Mouse (Mus musculus) liver, postnatal 0 days (tissue): ENCODE measurements around the gene Zfp326. TPM values are rescaled to one million over a fixed set of nuclear protein-coding genes. Genes with fewer than 3 reads are reported as not detected.

Experiments used
- ATAC-seq: fragments of 200-750 bp; cut with Nextera tagmentation; 2 replicates; pipeline ENCODE4 v1.8.0; 2017; ENCODE audit warnings: mild to moderate bottlenecking, moderate library complexity
- DNase-seq: peaks from one replicate; pipeline ENCODE4 v3.0.0-alpha.2; 2016
- H3K27ac ChIP-seq: fragments of 300-500 bp; sonication (generic); 2 replicates; pipeline ENCODE4 v1.5.1; 2014; ENCODE audit warnings: antibody characterized with exemption, moderate library complexity, mild to moderate bottlenecking, low read depth
- H3K27me3 ChIP-seq: fragments of 300-500 bp; sonication (generic); 2 replicates; pipeline ENCODE4 v1.6.1; 2014; ENCODE audit warnings: low read length, control low read depth, mixed read lengths; ENCODE audit not compliant: insufficient read depth
- H3K36me3 ChIP-seq: fragments of 300-500 bp; sonication (generic); replicated peaks from 2 replicates; pipeline ENCODE4 v1.6.1; 2014; ENCODE audit warnings: mild to moderate bottlenecking, control low read depth, low read length, moderate library complexity, mixed read lengths; ENCODE audit not compliant: insufficient read depth
- H3K4me1 ChIP-seq: fragments of 300-500 bp; sonication (generic); 2 replicates; pipeline ENCODE4 v1.6.1; 2014; ENCODE audit warnings: antibody characterized with exemption, mild to moderate bottlenecking, control low read depth; ENCODE audit not compliant: insufficient read depth
- H3K4me2 ChIP-seq: fragments of 300-500 bp; sonication (generic); 2 replicates; pipeline ENCODE4 v1.6.1; 2014; ENCODE audit warnings: low read depth, mild to moderate bottlenecking, low read length, moderate library complexity, mixed read lengths
- H3K4me3 ChIP-seq: fragments of 300-500 bp; sonication (generic); 2 replicates; pipeline ENCODE4 v1.5.1; 2014; ENCODE audit warnings: low read depth, low read length
- H3K9ac ChIP-seq: fragments of 300-500 bp; sonication (generic); replicated peaks from 2 replicates; pipeline ENCODE4 v1.6.1; 2014; ENCODE audit warnings: mild to moderate bottlenecking, moderate library complexity
- H3K9me3 ChIP-seq: fragments of 300-500 bp; sonication (generic); 2 replicates; pipeline ENCODE4 v1.6.1; 2016; ENCODE audit warnings: mild to moderate bottlenecking, control low read depth, low read length, mixed read lengths
- CTCF ChIP-seq: sonication (generic); IDR thresholded peaks from 2 replicates; pipeline ENCODE4 v1.5.1; 2016; ENCODE audit warnings: antibody characterized with exemption, low read depth
- EP300 ChIP-seq: IDR thresholded peaks from 2 replicates; pipeline ENCODE4 v1.6.1; 2016; ENCODE audit warnings: antibody characterized with exemption, low read depth, mild to moderate bottlenecking
- WGBS: fragments of 180-500 bp; shearing (Covaris S2); extraction: QIAGEN DNeasy Blood & Tissue Kit; methylation state at CpG from one replicate; pipeline ENCODE4 v1.1.7; 2014; ENCODE audit not compliant: insufficient replicate concordance; 5-methylcytosine and 5-hydroxymethylcytosine counted together
- polyA plus RNA-seq: library from polyadenylated mRNA; unstranded; fragments of >200 nt; fragmentation: Nextera tagmentation; extraction: Ambion mirVana; gene quantifications from 2 replicates; pipeline ENCODE4 v1.2.1, GENCODE M21; 2015

The Zfp326 gene
- polyA plus RNA-seq, 1 experiment from 2014 or later = 8.9 TPM

DNA sequence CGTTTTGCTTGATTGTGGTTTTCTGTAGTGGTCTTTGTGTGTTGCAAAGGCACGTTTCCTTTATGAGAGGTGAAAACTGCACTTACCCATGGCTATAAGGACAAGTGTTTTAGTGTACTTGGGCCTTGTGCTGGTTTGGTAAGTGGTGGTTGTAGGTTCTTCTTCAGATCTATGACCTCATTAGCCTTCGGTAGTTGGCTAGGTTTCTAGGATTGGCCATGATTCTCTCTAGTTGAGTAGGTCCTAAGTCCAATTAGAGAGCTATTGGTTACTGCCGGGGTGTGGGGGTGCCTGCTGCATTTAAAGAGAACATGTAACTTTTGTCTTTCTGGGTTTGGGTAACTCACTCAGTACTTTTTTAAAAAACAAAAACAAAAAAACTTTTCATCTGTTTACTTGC, 21.8 kb downstream of the Zfp326 start:
- ATAC-seq (no peak), DNase-seq (no peak)
- Histone ChIP-seq H3K27ac (no peak overlapping the region), H3K9ac (no peak overlapping the region), H3K27me3 (no peaks in the 10 kb centered on the region), H3K9me3 (no peaks in the 10 kb centered on the region), H3K4me1 (no peaks in the 10 kb centered on the region), H3K36me3 (peaks cover 36% of the 10 kb centered on the region), H3K4me2 (no peak overlapping the region), H3K4me3 (no peak overlapping the region)
- TF ChIP-seq CTCF = no peak
- no peak for TF ChIP-seq EP300
- WGBS = 83% methylated on average over 4 of the region's 4 CpGs

DNA sequence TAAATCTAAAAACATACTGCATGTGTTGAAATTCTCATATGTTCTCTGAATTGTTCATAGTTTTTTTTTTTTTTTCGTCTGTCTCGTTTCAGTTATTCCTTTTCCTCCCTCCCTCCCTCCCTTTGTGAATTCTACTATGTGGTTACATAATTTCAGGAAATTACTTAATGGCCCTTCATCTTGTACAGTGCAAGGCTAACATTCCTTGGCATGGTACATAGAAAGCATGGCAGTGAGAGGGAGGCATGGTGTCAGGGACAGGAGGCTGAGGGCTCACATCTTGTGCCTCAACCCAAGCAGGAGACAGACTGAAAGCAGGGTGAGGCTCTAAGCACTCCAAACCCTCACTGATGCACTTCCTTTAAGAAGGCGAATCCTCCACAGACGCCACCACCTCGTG, 32.8 kb downstream of the Zfp326 start:
- ATAC-seq (no peak), DNase-seq (no peak)
- H3K27me3 ChIP-seq = no peaks in the 10 kb centered on the region
- H3K36me3 ChIP-seq = peaks cover 48% of the 10 kb centered on the region
- H3K9me3 ChIP-seq = no peaks in the 10 kb centered on the region
- no peak for TF ChIP-seq EP300
- no peak for TF ChIP-seq CTCF
- no peak overlapping the region for H3K4me2 ChIP-seq
- 77% methylated on average over 5 of the region's 5 CpGs for WGBS
- no peak overlapping the region for H3K27ac ChIP-seq
- H3K9ac ChIP-seq = no peak overlapping the region
- H3K4me3 ChIP-seq = no peak overlapping the region
- H3K4me1 ChIP-seq = no peaks in the 10 kb centered on the region

- peaks cover 50% of the 10 kb centered on the region for H3K36me3 ChIP-seq
- H3K4me2 ChIP-seq = no peak overlapping the region
- no peaks in the 10 kb centered on the region for H3K4me1 ChIP-seq
- no peaks in the 10 kb centered on the region for H3K27me3 ChIP-seq
- H3K9ac ChIP-seq = no peak overlapping the region
- H3K9me3 ChIP-seq = no peaks in the 10 kb centered on the region
- TF ChIP-seq CTCF (no peak), EP300 (no peak)
- no peak for DNase-seq
- no peak overlapping the region for H3K4me3 ChIP-seq
- H3K27ac ChIP-seq = no peak overlapping the region
- WGBS = 85% methylated on average over 3 of the region's 3 CpGs
- ATAC-seq = no peak
These were observed 33.3 kb downstream of the Zfp326 start for GRCm38 (mm10) chr5:105909671-105910070.

DNA sequence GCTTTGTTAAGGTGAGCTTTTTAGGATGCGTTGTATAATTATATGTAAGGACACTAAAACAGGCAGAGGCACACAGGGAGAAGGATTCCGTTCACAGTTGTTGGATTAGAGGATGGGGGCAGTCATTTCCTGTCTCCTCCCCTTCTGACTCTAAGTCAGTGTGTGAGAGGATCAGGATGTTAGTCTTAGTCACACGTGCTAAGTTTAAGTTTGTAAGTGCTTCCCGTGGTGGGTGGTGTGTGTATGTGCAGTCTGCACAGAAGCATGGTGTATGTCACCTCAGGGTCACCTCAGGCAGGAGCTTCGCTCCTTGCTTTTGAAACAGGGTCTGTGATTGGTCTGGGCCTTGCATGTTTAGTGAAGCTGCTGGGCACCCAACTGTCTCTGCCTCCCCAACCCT, 35.1 kb downstream of the Zfp326 start:
- Histone ChIP-seq H3K36me3 (peaks cover 57% of the 10 kb centered on the region), H3K4me3 (no peak overlapping the region), H3K4me2 (no peak overlapping the region), H3K9me3 (no peaks in the 10 kb centered on the region), H3K9ac (no peak overlapping the region), H3K27me3 (no peaks in the 10 kb centered on the region), H3K27ac (no peak overlapping the region), H3K4me1 (no peaks in the 10 kb centered on the region)
- ATAC-seq (no peak), DNase-seq (no peak)
- 56% methylated on average over 5 of the region's 5 CpGs for WGBS
- TF ChIP-seq CTCF (no peak), EP300 (no peak)

GRCm38 (mm10) chr5:105917398-105917797, 41.0 kb downstream of the Zfp326 start:
- H3K27me3 ChIP-seq = no peaks in the 10 kb centered on the region
- ATAC-seq = no peak
- H3K4me3 ChIP-seq = no peak overlapping the region
- H3K4me2 ChIP-seq = no peak overlapping the region
- H3K27ac ChIP-seq = no peak overlapping the region
- no peak for DNase-seq
- TF ChIP-seq EP300 = no peak
- TF ChIP-seq CTCF = no peak
- 91% methylated on average over 3 of the region's 3 CpGs for WGBS
- H3K36me3 ChIP-seq = peaks cover 24% of the 10 kb centered on the region
- H3K4me1 ChIP-seq = no peaks in the 10 kb centered on the region
- H3K9me3 ChIP-seq = no peaks in the 10 kb centered on the region
- H3K9ac ChIP-seq = no peak overlapping the region

GRCm38 (mm10) chr5:105918289-105918688, 41.9 kb downstream of the Zfp326 start:
- no peak for ATAC-seq
- H3K4me2 ChIP-seq = no peak overlapping the region
- TF ChIP-seq EP300 (no peak), CTCF (peak; percentile 75)
- DNase-seq = peak; percentile 41
- no peak overlapping the region for H3K27ac ChIP-seq
- no peaks in the 10 kb centered on the region for H3K9me3 ChIP-seq
- H3K36me3 ChIP-seq = peaks cover 19% of the 10 kb centered on the region
- no peak overlapping the region for H3K4me3 ChIP-seq
- 76% methylated on average over 6 of the region's 6 CpGs for WGBS
- no peaks in the 10 kb centered on the region for H3K4me1 ChIP-seq
- no peaks in the 10 kb centered on the region for H3K27me3 ChIP-seq
- no peak overlapping the region for H3K9ac ChIP-seq

- Histone ChIP-seq H3K4me3 (no peak overlapping the region), H3K27ac (no peak overlapping the region), H3K4me1 (no peaks in the 10 kb centered on the region), H3K9me3 (no peaks in the 10 kb centered on the region), H3K27me3 (no peaks in the 10 kb centered on the region), H3K4me2 (no peak overlapping the region), H3K9ac (no peak overlapping the region), H3K36me3 (no peaks in the 10 kb centered on the region)
- ATAC-seq (no peak), DNase-seq (no peak)
- 81% methylated on average over 12 of the region's 12 CpGs for WGBS
- TF ChIP-seq EP300 = no peak
- TF ChIP-seq CTCF = no peak
These were observed 46.6 kb downstream of the Zfp326 start for GRCm38 (mm10) chr5:105922818-105923487.
